Mouse (Mus musculus) neural tube, embryonic 15.5 days (tissue): ENCODE results near the gene Gm6525. TPM values are rescaled to one million over a fixed set of nuclear protein-coding genes. Genes with fewer than 3 reads are reported as not detected.
A peak's percentile ranks its signal among the peaks of the same experiment; 100 is the strongest.

Experiments used
- ATAC-seq: fragments of 200-750 bp; cut with Nextera tagmentation; 2 replicates; pipeline ENCODE4 v1.8.0; 2017; ENCODE audit warnings: mild to moderate bottlenecking, moderate TSS enrichment, moderate library complexity; ENCODE audit not compliant: low FRiP score
- H3K27ac ChIP-seq: fragments of 300-500 bp; sonication (generic); replicated peaks from 2 replicates; pipeline ENCODE4 v1.5.1; 2015; ENCODE audit warnings: mild to moderate bottlenecking, inconsistent platforms
- H3K27me3 ChIP-seq: fragments of 300-500 bp; sonication (generic); replicated peaks from 2 replicates; pipeline ENCODE4 v1.6.1; 2015; ENCODE audit warnings: inconsistent platforms
- H3K36me3 ChIP-seq: fragments of 300-500 bp; sonication (generic); 2 replicates; pipeline ENCODE4 v1.6.1; 2015; ENCODE audit warnings: inconsistent platforms
- H3K4me1 ChIP-seq: fragments of 300-500 bp; sonication (generic); 2 replicates; pipeline ENCODE4 v1.6.1; 2015; ENCODE audit warnings: inconsistent platforms
- H3K4me2 ChIP-seq: fragments of 300-500 bp; sonication (generic); 2 replicates; pipeline ENCODE4 v1.6.1; 2015; ENCODE audit warnings: inconsistent platforms, mild to moderate bottlenecking, moderate library complexity
- H3K4me3 ChIP-seq: fragments of 300-500 bp; sonication (generic); replicated peaks from 2 replicates; pipeline ENCODE4 v1.5.1; 2015; ENCODE audit warnings: mild to moderate bottlenecking, inconsistent platforms
- H3K9ac ChIP-seq: fragments of 300-500 bp; sonication (generic); replicated peaks from 2 replicates; pipeline ENCODE4 v1.6.1; 2015; ENCODE audit warnings: mild to moderate bottlenecking, inconsistent platforms
- H3K9me3 ChIP-seq: fragments of 300-500 bp; sonication (generic); replicated peaks from 2 replicates; pipeline ENCODE4 v1.6.1; 2016; ENCODE audit warnings: inconsistent platforms
- WGBS: fragments of 180-500 bp; shearing (Covaris S2); methylation state at CpG from one replicate; pipeline ENCODE4 v1.1.7; 2015; ENCODE audit warnings: mixed read lengths; 5-methylcytosine and 5-hydroxymethylcytosine counted together
- polyA plus RNA-seq: library from polyadenylated mRNA; unstranded; fragments of >200 nt; fragmentation: Nextera tagmentation; extraction: Ambion mirVana; gene quantifications from 2 replicates; pipeline ENCODE4 v1.2.1, GENCODE M21; 2015

Gene Gm6525
- polyA plus RNA-seq, 1 experiment from 2014 or later, result 2.4 TPM

- no peaks in the 10 kb centered on the region for H3K27me3 ChIP-seq
- peak; percentile 88 for ATAC-seq
- H3K27ac ChIP-seq, result peak overlapping the region; percentile 72
- peaks cover 22% of the 10 kb centered on the region for H3K36me3 ChIP-seq
- no peak overlapping the region for H3K9ac ChIP-seq
- H3K9me3 ChIP-seq, result no peaks in the 10 kb centered on the region
- H3K4me3 ChIP-seq, result no peak overlapping the region
- no peak overlapping the region for H3K4me2 ChIP-seq
- peaks cover 14% of the 10 kb centered on the region for H3K4me1 ChIP-seq
- WGBS, result 26% methylated on average over 13 of the region's 13 CpGs
Observed at GRCm38 (mm10) chr3:84200559-84201420, 26.9 kb downstream of the Gm6525 start.

GRCm38 (mm10) chr3:84204640-84205039 lies 30.7 kb downstream of the Gm6525 start:
- H3K9ac ChIP-seq, result no peak overlapping the region
- peaks cover 41% of the 10 kb centered on the region for H3K36me3 ChIP-seq
- no peak overlapping the region for H3K27ac ChIP-seq
- no peak overlapping the region for H3K4me2 ChIP-seq
- H3K27me3 ChIP-seq, result no peaks in the 10 kb centered on the region
- ATAC-seq, result no peak
- H3K4me1 ChIP-seq, result peaks cover 29% of the 10 kb centered on the region
- WGBS, result 81% methylated on average over 5 of the region's 5 CpGs
- no peak overlapping the region for H3K4me3 ChIP-seq
- no peaks in the 10 kb centered on the region for H3K9me3 ChIP-seq

GRCm38 (mm10) chr3:84205650-84206049 lies 31.7 kb downstream of the Gm6525 start:
- Histone ChIP-seq H3K9ac (no peak overlapping the region), H3K27ac (no peak overlapping the region), H3K4me3 (no peak overlapping the region), H3K9me3 (no peaks in the 10 kb centered on the region), H3K4me2 (no peak overlapping the region), H3K36me3 (peaks cover 41% of the 10 kb centered on the region), H3K4me1 (peaks cover 35% of the 10 kb centered on the region), H3K27me3 (no peaks in the 10 kb centered on the region)
- no peak for ATAC-seq
- WGBS, result 93% methylated on average over 6 of the region's 6 CpGs

- no peak for ATAC-seq
- WGBS, result 79% methylated on average over 3 of the region's 3 CpGs
- Histone ChIP-seq H3K27ac (no peak overlapping the region), H3K4me2 (no peak overlapping the region), H3K4me1 (peaks cover 35% of the 10 kb centered on the region), H3K36me3 (peaks cover 41% of the 10 kb centered on the region), H3K27me3 (no peaks in the 10 kb centered on the region), H3K9ac (no peak overlapping the region), H3K4me3 (no peak overlapping the region), H3K9me3 (no peaks in the 10 kb centered on the region)
Observed at GRCm38 (mm10) chr3:84206106-84206505, 32.2 kb downstream of the Gm6525 start.

GRCm38 (mm10) chr3:84207366-84207765 lies 33.5 kb downstream of the Gm6525 start:
- no peak for ATAC-seq
- WGBS, result 31% methylated on average over 2 of the region's 2 CpGs
- peaks cover 41% of the 10 kb centered on the region for H3K36me3 ChIP-seq

GRCm38 (mm10) chr3:84208475-84208874 lies 34.6 kb downstream of the Gm6525 start:
- H3K4me3 ChIP-seq, result no peak overlapping the region
- no peak overlapping the region for H3K4me2 ChIP-seq
- no peaks in the 10 kb centered on the region for H3K27me3 ChIP-seq
- no peak overlapping the region for H3K27ac ChIP-seq
- H3K4me1 ChIP-seq, result peaks cover 46% of the 10 kb centered on the region
- H3K36me3 ChIP-seq, result peaks cover 41% of the 10 kb centered on the region
- no peaks in the 10 kb centered on the region for H3K9me3 ChIP-seq
- WGBS, result 94% methylated on average over 7 of the region's 7 CpGs
- no peak for ATAC-seq
- H3K9ac ChIP-seq, result no peak overlapping the region

More at GRCm38 (mm10) chr3:84207366-84207765, 33.5 kb downstream of the Gm6525 start:
- Histone ChIP-seq H3K27me3 (no peaks in the 10 kb centered on the region), H3K9ac (no peak overlapping the region), H3K4me3 (no peak overlapping the region), H3K9me3 (no peaks in the 10 kb centered on the region), H3K4me1 (peaks cover 37% of the 10 kb centered on the region), H3K27ac (no peak overlapping the region), H3K4me2 (no peak overlapping the region)

- H3K36me3 ChIP-seq, result peaks cover 41% of the 10 kb centered on the region
- H3K4me1 ChIP-seq, result peaks cover 48% of the 10 kb centered on the region
- H3K4me2 ChIP-seq, result no peak overlapping the region
- H3K27me3 ChIP-seq, result no peaks in the 10 kb centered on the region
- H3K4me3 ChIP-seq, result no peak overlapping the region
- H3K9ac ChIP-seq, result no peak overlapping the region
- H3K27ac ChIP-seq, result no peak overlapping the region
- 73% methylated on average over 7 of the region's 7 CpGs for WGBS
- no peak for ATAC-seq
- H3K9me3 ChIP-seq, result no peaks in the 10 kb centered on the region
Observed at GRCm38 (mm10) chr3:84208917-84209513, 35.1 kb downstream of the Gm6525 start.

- no peak for ATAC-seq
- H3K9ac ChIP-seq, result no peak overlapping the region
- H3K27me3 ChIP-seq, result no peaks in the 10 kb centered on the region
- WGBS, result 63% methylated on average over 7 of the region's 7 CpGs
- no peaks in the 10 kb centered on the region for H3K9me3 ChIP-seq
- H3K27ac ChIP-seq, result no peak overlapping the region
- H3K36me3 ChIP-seq, result peaks cover 21% of the 10 kb centered on the region
- peaks cover 72% of the 10 kb centered on the region for H3K4me1 ChIP-seq
- no peak overlapping the region for H3K4me3 ChIP-seq
- H3K4me2 ChIP-seq, result no peak overlapping the region
Observed at GRCm38 (mm10) chr3:84211340-84211875, 37.5 kb downstream of the Gm6525 start.

- Histone ChIP-seq H3K9me3 (no peaks in the 10 kb centered on the region), H3K9ac (no peak overlapping the region), H3K27me3 (no peaks in the 10 kb centered on the region), H3K4me1 (peaks cover 86% of the 10 kb centered on the region), H3K27ac (peak overlapping the region; percentile 54), H3K36me3 (no peaks in the 10 kb centered on the region; the same call in 1 of the 2 replicates), H3K4me3 (no peak overlapping the region), H3K4me2 (peak overlapping the region; percentile 70)
- ATAC-seq, result no peak
- WGBS, result 67% methylated on average over 6 of the region's 6 CpGs
Observed at GRCm38 (mm10) chr3:84214501-84214900, 40.6 kb downstream of the Gm6525 start.

- no peak; the same call in 1 of the 2 replicates for ATAC-seq
- no peaks in the 10 kb centered on the region for H3K36me3 ChIP-seq
- H3K27ac ChIP-seq, result peak overlapping the region; percentile 54
- peak overlapping the region; percentile 27; the same call in 1 of the 2 replicates for H3K9ac ChIP-seq
- peak overlapping the region; percentile 70 for H3K4me2 ChIP-seq
- WGBS, result 21% methylated on average over 9 of the region's 9 CpGs
- peak overlapping the region; percentile 21 for H3K4me3 ChIP-seq
- no peaks in the 10 kb centered on the region for H3K9me3 ChIP-seq
- H3K27me3 ChIP-seq, result no peaks in the 10 kb centered on the region
- peaks cover 79% of the 10 kb centered on the region for H3K4me1 ChIP-seq
Observed at GRCm38 (mm10) chr3:84215253-84215652, 41.3 kb downstream of the Gm6525 start.

- H3K4me2 ChIP-seq, result peak overlapping the region; percentile 70
- no peaks in the 10 kb centered on the region for H3K9me3 ChIP-seq
- 38% methylated on average over 15 of the region's 15 CpGs for WGBS
- peak overlapping the region; percentile 54 for H3K27ac ChIP-seq
- H3K9ac ChIP-seq, result peak overlapping the region; percentile 21; the same call in 1 of the 2 replicates
- no peaks in the 10 kb centered on the region for H3K36me3 ChIP-seq
- peak overlapping the region; percentile 21 for H3K4me3 ChIP-seq
- ATAC-seq, result no peak
- no peaks in the 10 kb centered on the region for H3K27me3 ChIP-seq
- H3K4me1 ChIP-seq, result peaks cover 73% of the 10 kb centered on the region
Observed at GRCm38 (mm10) chr3:84215743-84216360, 41.9 kb downstream of the Gm6525 start.
